Mouse (Mus musculus): ENCODE results near the gene Map9. TPM values are rescaled to one million over a fixed set of nuclear protein-coding genes. Genes with fewer than 3 reads are reported as not detected.
"Not testable (repeated sequence)": the region's sequence is repeated elsewhere in the genome, so short reads cannot be mapped to it uniquely, and the experiment has no call there.

The Map9 gene
- total RNA-seq, 2 experiments from 2014 or later, result 97.1 to 109 TPM

GRCm38 (mm10) chr3:82406336-82406735 lies 48.5 kb downstream of the Map9 start:
- peak; percentile 27 to 57 for DNase-seq (ENCODE audit: low spot score in 2 of 2)

- peak; percentile 18 to 28 for DNase-seq (ENCODE audit: low spot score in 2 of 2)
Observed at GRCm38 (mm10) chr3:82407432-82407831, 49.6 kb downstream of the Map9 start.

GRCm38 (mm10) chr3:82412397-82412796 lies 54.6 kb downstream of the Map9 start:
- DNase-seq (ENCODE audit: low spot score in 2 of 2), result no peak

- no peak for DNase-seq (ENCODE audit: low spot score in 2 of 2)
Observed at GRCm38 (mm10) chr3:82417958-82418357, 60.1 kb downstream of the Map9 start.

- DNase-seq (ENCODE audit: low spot score in 2 of 2), result no peak
Observed at GRCm38 (mm10) chr3:82435351-82435750, 77.5 kb downstream of the Map9 start.

- DNase-seq (ENCODE audit: low spot score in 2 of 2), result no peak
Observed at GRCm38 (mm10) chr3:82440976-82441375, 83.1 kb downstream of the Map9 start.

GRCm38 (mm10) chr3:82441601-82442000 lies 83.8 kb downstream of the Map9 start:
- DNase-seq (ENCODE audit: low spot score in 2 of 2), result not testable (repeated sequence)

Other genes with a start within 250 kb of the Map9 start
- gene Gucy1a1, start 212.3 kb upstream of the Map9 start, total RNA-seq (2021), result 10 to 100 TPM; 37.1 to 37.5 TPM
- 10 to 100 TPM; 22.7 to 30.1 TPM for gene Npy2r, start 190.0 kb downstream of the Map9 start, total RNA-seq (2021)

All from layer of hippocampus, postnatal 10 days (tissue).